Comparison of ENCODE assay signal across 7 mouse cellular contexts in genomic region chr10:86302318-86302648, GRCm38 (mm10). TPM values are rescaled to one million over a fixed set of nuclear protein-coding genes. Genes with fewer than 3 reads are reported as not detected.
A peak's percentile ranks its signal among the peaks of the same experiment; 100 is the strongest.
DNase-seq lines count a peak whose midpoint lies in the region; ATAC-seq and TF ChIP-seq lines count a peak whose summit lies in the region.

No protein-coding gene starts in this region.

- no peak for ATAC-seq in forebrain, embryonic 13.5 days
- no peak for ATAC-seq in limb, embryonic 11.5 days (ENCODE audit: insufficient number of reproducible peaks, low FRiP score, low TSS enrichment, low read depth)
- no peak for ATAC-seq in neural tube, embryonic 15.5 days (ENCODE audit: low FRiP score)

- no peak overlapping the region for H3K9ac ChIP-seq in forebrain, embryonic 13.5 days
- no peak overlapping the region for H3K9ac ChIP-seq in limb, embryonic 11.5 days (ENCODE audit: low read length)
- peak overlapping the region; percentile 57 for H3K9ac ChIP-seq in neural tube, embryonic 15.5 days (replicated peaks)

- peak overlapping the region; percentile 68 for H3K4me3 ChIP-seq in left cerebral cortex, adult 2 months
- peak overlapping the region; percentile 51 for H3K4me3 ChIP-seq in forebrain, embryonic 13.5 days
- peak overlapping the region; percentile 73 for H3K4me3 ChIP-seq in limb, embryonic 11.5 days (ENCODE audit: low read depth, low read length)
- peak overlapping the region; percentile 51 for H3K4me3 ChIP-seq in neural tube, embryonic 15.5 days (replicated peaks)

- WGBS in forebrain, embryonic 13.5 days, result 61% methylated on average over 4 of the region's 4 CpGs
- 65% methylated on average over 4 of the region's 4 CpGs for WGBS in limb, embryonic 11.5 days
- 59% methylated on average over 4 of the region's 4 CpGs for WGBS in neural tube, embryonic 15.5 days

- peak overlapping the region; percentile 99 for H3K4me2 ChIP-seq in forebrain, embryonic 13.5 days
- peak overlapping the region; percentile 89 for H3K4me2 ChIP-seq in limb, embryonic 11.5 days (ENCODE audit: low read depth, severe bottlenecking)
- H3K4me2 ChIP-seq in neural tube, embryonic 15.5 days, result peak overlapping the region; percentile 96

- peaks cover 11% of the 10 kb centered on the region; the same call in 1 of the 2 replicates for H3K27me3 ChIP-seq in forebrain, embryonic 13.5 days
- H3K27me3 ChIP-seq in limb, embryonic 11.5 days (ENCODE audit: control insufficient read depth, insufficient read depth, low read length), result no peaks in the 10 kb centered on the region
- H3K27me3 ChIP-seq in neural tube, embryonic 15.5 days (replicated peaks), result peaks cover 7% of the 10 kb centered on the region

- peaks cover 47% of the 10 kb centered on the region for H3K4me1 ChIP-seq in forebrain, embryonic 13.5 days
- H3K4me1 ChIP-seq in limb, embryonic 11.5 days (ENCODE audit: control insufficient read depth, insufficient read depth, low read length), result peaks cover 19% of the 10 kb centered on the region
- peaks cover 40% of the 10 kb centered on the region for H3K4me1 ChIP-seq in neural tube, embryonic 15.5 days

- intact Hi-C loops in left cerebral cortex, adult 2 months (cut with DNase I), result loop anchor here (1.0 to 5.0 kb wide), 3 partner anchors 40 to 150 kb away; no protein-coding TSS in a partner anchor

- H3K27ac ChIP-seq in left cerebral cortex, adult 2 months, result peak overlapping the region; percentile 62
- H3K27ac ChIP-seq in forebrain, embryonic 13.5 days, result no peak overlapping the region
- H3K27ac ChIP-seq in limb, embryonic 11.5 days (replicated peaks; ENCODE audit: low read depth, low read length), result no peak overlapping the region
- peak overlapping the region; percentile 49; the same call in 1 of the 2 replicates for H3K27ac ChIP-seq in neural tube, embryonic 15.5 days (replicated peaks)

- no peaks in the 10 kb centered on the region for H3K36me3 ChIP-seq in forebrain, embryonic 13.5 days (ENCODE audit: poor library complexity, severe bottlenecking)
- H3K36me3 ChIP-seq in limb, embryonic 11.5 days (ENCODE audit: control insufficient read depth, insufficient read depth, low read length), result no peaks in the 10 kb centered on the region; the same call in 1 of the 2 replicates
- H3K36me3 ChIP-seq in neural tube, embryonic 15.5 days, result no peaks in the 10 kb centered on the region

- H3K9me3 ChIP-seq in forebrain, embryonic 13.5 days (replicated peaks), result no peaks in the 10 kb centered on the region
- H3K9me3 ChIP-seq in limb, embryonic 11.5 days (ENCODE audit: control insufficient read depth, low read length), result no peaks in the 10 kb centered on the region
- no peaks in the 10 kb centered on the region for H3K9me3 ChIP-seq in neural tube, embryonic 15.5 days (replicated peaks)

- no peak for TF ChIP-seq CTCF in left cerebral cortex, adult 2 months (IDR thresholded peaks at IDR 0.05)

- DNase-seq in left cerebral cortex, adult 2 months (ENCODE audit: extremely low spot score in 1 of 2, low spot score in 2 of 2), result no peak
- DNase-seq in left cerebral cortex, adult 8-10 months (ENCODE audit: low spot score in 2 of 2), result no peak
- DNase-seq in limb, embryonic 11.5 days (ENCODE audit: low spot score), result no peak
- no peak for DNase-seq in frontal cortex, postnatal 10 days (ENCODE audit: low spot score in 2 of 2)
- no peak for DNase-seq in cerebellum, postnatal 10 days

RNA-seq across cellular contexts. Expression of gene Timp3, which starts 2.1 kb away (rescaled TPM):
- total RNA-seq in left cerebral cortex, adult 2 months (2021), result 10 to 100 TPM; 63.7 to 64.9 TPM
- 10 to 100 TPM; 67.3 to 73.9 (median 69.9) TPM for total RNA-seq in left cerebral cortex, adult 8-10 months (2022)
- 13.3 and 13.6 TPM in 2 replicates for polyA plus RNA-seq in forebrain, embryonic 13.5 days (2015; fragmentation: Nextera tagmentation; extraction: Ambion mirVana)
- 50.9 and 53.9 TPM in 2 replicates for polyA plus RNA-seq in limb, embryonic 11.5 days (2014; fragmentation: Nextera tagmentation; extraction: Ambion mirVana)
- 51.6 and 57.1 TPM in 2 replicates for polyA plus RNA-seq in neural tube, embryonic 15.5 days (2015; fragmentation: Nextera tagmentation; extraction: Ambion mirVana)

Comparison
In these comparisons a context has a peak if more than half of its experiments do, and no peak if none do; other contexts are left out.
1. H3K27ac ChIP-seq: peak in left cerebral cortex, adult 2 months (single experiment) and neural tube, embryonic 15.5 days (single experiment); none in forebrain, embryonic 13.5 days (single experiment) and limb, embryonic 11.5 days (single experiment).
2. Peak in every context shown above with its lines, with median percentiles within 50 percentile points of each other: H3K4me3 ChIP-seq and H3K4me2 ChIP-seq.